Mouse (Mus musculus): Measurements from ENCODE around the gene Olfr1442. TPM values are rescaled to one million over a fixed set of nuclear protein-coding genes. Genes with fewer than 3 reads are reported as not detected.

Gene Olfr1442
- polyA plus RNA-seq (2015; fragmentation: Nextera tagmentation; extraction: Ambion mirVana) = not detected in 2 replicates

DNA sequence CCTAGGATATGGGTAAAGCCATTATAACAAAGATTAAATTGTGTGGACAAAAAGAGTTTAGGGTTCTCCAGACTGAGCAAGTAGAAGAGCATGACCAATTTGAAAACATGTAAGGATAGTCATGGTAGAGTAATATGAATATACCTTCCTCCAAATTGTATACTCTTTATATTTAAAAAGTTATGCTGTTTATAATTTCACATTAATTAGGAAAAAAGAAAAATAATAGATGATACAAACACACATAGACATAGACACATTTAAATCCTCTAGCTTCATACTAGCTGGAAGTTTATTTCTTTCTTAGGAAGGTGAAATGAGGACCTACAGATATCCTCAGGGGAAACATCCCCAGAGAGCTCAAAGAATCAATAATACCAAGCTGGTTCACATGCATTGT, at the start of gene Olfr1442:
Olfr1442 (plus strand) TSS at position 301 of the 400 bp plus-strand sequence.

DNA sequence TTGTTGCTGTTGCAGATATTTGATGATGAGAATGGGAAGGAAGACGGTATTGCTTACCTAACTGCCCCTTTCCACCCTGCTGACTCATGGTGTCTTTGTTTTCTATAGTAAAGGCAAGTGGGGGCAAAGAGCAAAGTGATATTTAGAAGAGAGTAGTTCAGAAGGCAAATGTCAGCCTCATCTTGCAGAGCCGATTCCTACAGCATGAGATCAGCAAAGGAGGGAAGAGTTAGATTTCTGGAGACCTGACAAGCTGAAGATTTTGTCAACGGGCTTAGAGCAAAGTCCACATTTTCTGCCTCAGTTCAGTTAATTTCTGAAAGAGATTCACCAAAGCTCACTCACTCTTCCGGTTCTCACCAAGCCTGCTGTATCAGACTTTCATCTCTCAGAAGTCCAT, 37.1 kb upstream of the Olfr1442 start, which contains the start of gene Glyat:
Glyat (plus strand) TSS at position 133 of the 400 bp plus-strand sequence.

DNA sequence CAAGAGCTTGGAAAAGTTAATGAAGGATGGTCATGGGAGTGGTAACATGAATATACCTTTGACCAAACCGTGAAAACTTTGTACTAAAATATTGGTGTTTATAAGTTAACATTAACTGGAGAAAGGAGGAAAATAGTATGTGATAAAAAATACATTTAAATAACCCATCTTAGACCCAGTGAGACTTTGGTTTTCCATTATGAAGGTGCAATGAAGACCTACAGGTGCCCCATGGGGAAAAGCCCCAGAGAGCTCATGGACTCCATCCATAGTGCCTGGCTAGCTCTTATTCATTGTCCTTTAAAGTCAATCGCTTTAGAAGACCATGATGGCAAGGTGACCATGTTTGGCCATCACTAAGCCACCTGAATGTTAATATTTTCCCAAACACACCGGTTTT, 7.6 kb downstream of the Olfr1442 start, which contains the start of gene Olfr1443:
Olfr1443 (plus strand) TSS at position 301 of the 400 bp plus-strand sequence.

DNA sequence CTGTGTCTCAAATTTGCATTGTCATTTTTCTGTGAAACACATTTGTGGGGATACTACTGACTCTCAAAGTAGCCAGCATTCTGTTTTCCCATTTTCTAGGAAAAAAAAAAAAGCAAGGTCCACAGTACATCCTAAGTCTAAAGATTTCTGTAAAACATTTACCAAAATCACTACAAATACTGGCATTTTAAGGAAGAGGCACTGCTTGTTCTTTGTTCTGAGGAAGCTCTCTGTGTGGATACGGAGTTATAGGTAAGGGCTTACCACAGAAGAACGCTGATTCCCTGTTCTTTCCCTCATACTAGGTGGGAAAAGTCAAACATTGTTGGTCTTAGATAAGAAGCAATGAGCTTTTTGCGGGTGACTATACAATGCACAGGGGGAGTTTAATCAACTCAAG, 25.4 kb downstream of the Olfr1442 start, which contains the start of gene Keg1:
Keg1 (plus strand) TSS at position 197 of the 400 bp plus-strand sequence.

Other genes with a start within 250 kb of the Olfr1442 start
- not detected in 2 replicates for gene Pfpl, start 242.5 kb upstream of the Olfr1442 start, polyA plus RNA-seq (2015; fragmentation: Nextera tagmentation; extraction: Ambion mirVana)
- gene Mpeg1, start 209.7 kb upstream of the Olfr1442 start, polyA plus RNA-seq (2015; fragmentation: Nextera tagmentation; extraction: Ambion mirVana) = 2.1 and 2.6 TPM in 2 replicates
- 6.3 and 10.4 TPM in 2 replicates for gene Dtx4, start 169.0 kb upstream of the Olfr1442 start, polyA plus RNA-seq (2015; fragmentation: Nextera tagmentation; extraction: Ambion mirVana)
- 9.0 and 9.4 TPM in 2 replicates for gene Fam111a, start 124.7 kb upstream of the Olfr1442 start, polyA plus RNA-seq (2015; fragmentation: Nextera tagmentation; extraction: Ambion mirVana)
- gene Gm4952, start 70.5 kb upstream of the Olfr1442 start, polyA plus RNA-seq (2015; fragmentation: Nextera tagmentation; extraction: Ambion mirVana) = 5.5 and 10.4 TPM in 2 replicates
- 0.15 and 0.47 TPM in 2 replicates for gene Glyat, start 37.1 kb upstream of the Olfr1442 start, polyA plus RNA-seq (2015; fragmentation: Nextera tagmentation; extraction: Ambion mirVana)
- gene Olfr1443, start 7.7 kb downstream of the Olfr1442 start, polyA plus RNA-seq (2015; fragmentation: Nextera tagmentation; extraction: Ambion mirVana) = not detected in 2 replicates
- 0.69 and 0.88 TPM in 2 replicates for gene Keg1, start 25.3 kb downstream of the Olfr1442 start, polyA plus RNA-seq (2015; fragmentation: Nextera tagmentation; extraction: Ambion mirVana)
- 0.43 and 0.69 TPM in 2 replicates for gene Cntf, start 95.2 kb downstream of the Olfr1442 start, polyA plus RNA-seq (2015; fragmentation: Nextera tagmentation; extraction: Ambion mirVana)
- 11.3 and 12.5 TPM in 2 replicates for gene Zfp91, start 125.7 kb downstream of the Olfr1442 start, polyA plus RNA-seq (2015; fragmentation: Nextera tagmentation; extraction: Ambion mirVana)
- 3.7 and 5.1 TPM in 2 replicates for gene Lpxn, start 125.8 kb downstream of the Olfr1442 start, polyA plus RNA-seq (2015; fragmentation: Nextera tagmentation; extraction: Ambion mirVana)
- not detected in 2 replicates for gene Gm5244, start 176.2 kb downstream of the Olfr1442 start, polyA plus RNA-seq (2015; fragmentation: Nextera tagmentation; extraction: Ambion mirVana)
- not detected in 2 replicates for gene Olfr1444, start 186.8 kb downstream of the Olfr1442 start, polyA plus RNA-seq (2015; fragmentation: Nextera tagmentation; extraction: Ambion mirVana)
- gene Olfr1445, start 213.4 kb downstream of the Olfr1442 start, polyA plus RNA-seq (2015; fragmentation: Nextera tagmentation; extraction: Ambion mirVana) = not detected in 2 replicates
- gene Olfr1446, start 223.1 kb downstream of the Olfr1442 start, polyA plus RNA-seq (2015; fragmentation: Nextera tagmentation; extraction: Ambion mirVana) = not detected in 2 replicates
- gene Olfr1447, start 233.3 kb downstream of the Olfr1442 start, polyA plus RNA-seq (2015; fragmentation: Nextera tagmentation; extraction: Ambion mirVana) = not detected in 2 replicates

Measured in adrenal gland, postnatal 0 days (tissue).